Mouse (Mus musculus) embryonic facial prominence, embryonic 15.5 days (tissue): ENCODE measurements around the gene March9. TPM values are rescaled to one million over a fixed set of nuclear protein-coding genes. Genes with fewer than 3 reads are reported as not detected.
A peak's percentile ranks its signal among the peaks of the same experiment; 100 is the strongest.
"Not testable (repeated sequence)": the region's sequence is repeated elsewhere in the genome, so short reads cannot be mapped to it uniquely, and the experiment has no call there.

ENCODE experiments used
- ATAC-seq: fragments of 200-750 bp; cut with Nextera tagmentation; 2 replicates; pipeline ENCODE4 v1.8.0; 2017; ENCODE audit warnings: low read depth, moderate TSS enrichment; ENCODE audit not compliant: insufficient number of reproducible peaks, low FRiP score, low TSS enrichment
- H3K27ac ChIP-seq: fragments of 300-500 bp; sonication (generic); replicated peaks from 2 replicates; pipeline ENCODE4 v1.5.1; 2015; ENCODE audit warnings: mild to moderate bottlenecking, inconsistent platforms
- H3K27me3 ChIP-seq: fragments of 300-500 bp; sonication (generic); 2 replicates; pipeline ENCODE4 v1.6.1; 2015; ENCODE audit warnings: inconsistent platforms
- H3K36me3 ChIP-seq: fragments of 300-500 bp; sonication (generic); 2 replicates; pipeline ENCODE4 v1.6.1; 2015; ENCODE audit warnings: mild to moderate bottlenecking, inconsistent platforms
- H3K4me1 ChIP-seq: fragments of 300-500 bp; sonication (generic); 2 replicates; pipeline ENCODE4 v1.6.1; 2015; ENCODE audit warnings: inconsistent platforms
- H3K4me2 ChIP-seq: fragments of 300-500 bp; sonication (generic); replicated peaks from 2 replicates; pipeline ENCODE4 v1.6.1; 2015; ENCODE audit warnings: mild to moderate bottlenecking, inconsistent platforms
- H3K4me3 ChIP-seq: fragments of 300-500 bp; sonication (generic); replicated peaks from 2 replicates; pipeline ENCODE4 v1.5.1; 2015; ENCODE audit warnings: mild to moderate bottlenecking, inconsistent platforms
- H3K9ac ChIP-seq: fragments of 300-500 bp; sonication (generic); 2 replicates; pipeline ENCODE4 v1.6.1; 2015; ENCODE audit warnings: inconsistent platforms
- H3K9me3 ChIP-seq: fragments of 300-500 bp; sonication (generic); replicated peaks from 2 replicates; pipeline ENCODE4 v1.6.1; 2016; ENCODE audit warnings: inconsistent platforms
- WGBS: fragments of 180-500 bp; shearing (Covaris S2); methylation state at CpG from one replicate; pipeline ENCODE4 v1.1.7; 2015; 5-methylcytosine and 5-hydroxymethylcytosine counted together
- polyA plus RNA-seq: library from polyadenylated mRNA; unstranded; fragments of >200 nt; fragmentation: Nextera tagmentation; extraction: Ambion mirVana; gene quantifications from 2 replicates; pipeline ENCODE4 v1.2.1, GENCODE M21; 2015

The March9 gene
- polyA plus RNA-seq, 1 experiment from 2014 or later: 1.8 TPM

DNA sequence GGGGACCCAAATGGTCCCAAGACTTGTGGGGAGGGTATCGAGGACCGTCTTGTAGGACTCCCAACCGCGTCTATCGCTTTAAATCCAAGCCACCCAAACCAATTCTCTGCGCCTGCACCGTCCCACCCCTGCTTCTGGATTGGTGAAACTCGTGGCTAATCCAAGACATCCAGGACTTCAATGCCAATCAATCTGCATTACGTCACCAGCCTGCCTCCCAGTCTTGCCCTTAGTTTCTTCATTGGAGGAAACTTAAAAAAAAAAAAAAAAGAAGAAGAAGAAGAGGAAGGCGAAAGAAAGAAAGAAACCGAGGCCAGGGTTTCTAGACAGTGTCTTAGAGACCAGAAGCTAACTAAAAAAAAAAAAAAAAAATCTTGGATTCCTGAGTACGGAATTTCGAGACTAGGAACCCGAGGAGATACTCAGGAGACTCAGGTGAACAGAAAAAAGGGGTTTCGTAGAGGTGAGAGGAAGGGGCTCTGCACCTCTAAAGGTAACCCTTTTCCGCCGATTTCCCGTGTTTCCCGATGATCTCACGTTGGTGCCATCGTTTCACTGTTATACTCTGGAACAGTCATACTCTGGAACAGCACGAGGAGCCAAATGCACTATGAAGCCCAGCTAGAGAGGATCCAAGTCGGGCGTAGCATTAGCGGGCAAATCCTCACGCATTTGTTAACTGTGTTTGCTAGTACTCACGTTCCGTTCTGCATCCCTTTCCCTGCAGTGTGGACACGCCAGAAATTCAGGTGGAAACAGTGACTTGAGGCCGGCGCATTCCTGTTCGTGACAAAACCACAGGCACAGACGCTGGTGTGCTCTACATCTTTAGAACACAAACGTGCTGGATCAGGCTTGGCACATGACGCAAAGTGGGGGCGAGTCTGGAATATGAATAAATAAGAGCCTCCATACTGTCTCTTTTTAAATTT lies 10.5 kb upstream of the March9 start, which contains the start of gene Tspan31:
Gene Tspan31, minus strand, starts transcription at position 75 of the 932 bp plus-strand sequence.
- Histone ChIP-seq H3K27ac (peak within 1 kb of the TSS; percentile 95), H3K4me3 (peak within 1 kb of the TSS; percentile 73), H3K9me3 (no peaks in the 10 kb centered on the region), H3K27me3 (peaks cover 3% of the 10 kb centered on the region), H3K4me1 (peaks cover 24% of the 10 kb centered on the region), H3K36me3 (peaks cover 33% of the 10 kb centered on the region), H3K9ac (peak within 1 kb of the TSS; percentile 59), H3K4me2 (peak within 1 kb of the TSS; percentile 67)
- WGBS: under 1% methylated on average over 36 of the region's 36 CpGs
- ATAC-seq: peak; percentile 93

DNA sequence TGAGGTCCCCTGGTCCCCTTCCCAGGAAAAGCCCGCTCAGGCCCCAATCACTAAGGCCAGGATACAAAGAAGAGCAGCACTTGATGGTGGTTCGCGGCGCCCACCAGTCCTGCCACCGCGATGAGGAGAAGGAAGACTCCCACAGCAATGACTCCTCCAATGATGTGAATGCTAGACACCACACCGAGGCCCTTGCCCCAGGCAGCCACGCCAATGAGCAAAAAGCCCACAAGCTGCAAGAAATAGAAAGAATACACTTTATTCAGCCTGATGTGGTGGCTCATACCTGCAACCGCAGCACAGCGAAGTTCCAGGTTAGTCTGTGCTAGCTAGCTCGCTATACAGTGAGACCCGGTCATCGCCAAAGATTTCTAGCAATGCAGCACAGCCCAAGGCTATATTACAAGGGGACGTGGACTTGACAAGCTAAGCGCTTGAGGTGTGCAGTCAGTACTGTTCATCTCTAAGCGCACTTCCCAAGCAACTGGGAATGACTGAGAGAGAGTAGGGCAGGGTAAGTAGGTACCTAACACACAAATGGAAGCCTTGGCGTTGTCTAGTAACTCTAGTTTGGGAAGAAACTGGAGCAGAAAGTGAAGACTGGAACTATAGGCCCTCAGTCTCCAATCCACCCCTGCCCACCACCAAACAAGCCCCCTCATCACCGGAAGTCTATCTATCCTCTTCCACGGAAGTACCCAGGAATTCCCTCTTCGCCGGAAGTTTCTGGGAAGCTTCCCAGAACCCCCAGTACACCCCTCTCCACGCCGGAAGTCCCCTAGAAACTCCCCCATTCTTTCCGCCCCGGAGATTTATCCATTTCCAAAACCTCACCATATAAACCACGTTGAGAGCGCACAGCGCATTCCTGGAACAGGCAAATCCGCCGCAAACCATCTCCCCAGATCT lies 9.6 kb upstream of the March9 start:
- ATAC-seq: peak; percentile 58
- peak overlapping the region; percentile 95 for H3K27ac ChIP-seq
- peak overlapping the region; percentile 73 for H3K4me3 ChIP-seq
- 7% methylated on average over 30 of the region's 30 CpGs for WGBS
- peak overlapping the region; percentile 59 for H3K9ac ChIP-seq
- H3K36me3 ChIP-seq: peaks cover 41% of the 10 kb centered on the region
- H3K9me3 ChIP-seq: no peaks in the 10 kb centered on the region
- peaks cover 30% of the 10 kb centered on the region for H3K4me1 ChIP-seq
- H3K27me3 ChIP-seq: no peaks in the 10 kb centered on the region
- peak overlapping the region; percentile 67 for H3K4me2 ChIP-seq

DNA sequence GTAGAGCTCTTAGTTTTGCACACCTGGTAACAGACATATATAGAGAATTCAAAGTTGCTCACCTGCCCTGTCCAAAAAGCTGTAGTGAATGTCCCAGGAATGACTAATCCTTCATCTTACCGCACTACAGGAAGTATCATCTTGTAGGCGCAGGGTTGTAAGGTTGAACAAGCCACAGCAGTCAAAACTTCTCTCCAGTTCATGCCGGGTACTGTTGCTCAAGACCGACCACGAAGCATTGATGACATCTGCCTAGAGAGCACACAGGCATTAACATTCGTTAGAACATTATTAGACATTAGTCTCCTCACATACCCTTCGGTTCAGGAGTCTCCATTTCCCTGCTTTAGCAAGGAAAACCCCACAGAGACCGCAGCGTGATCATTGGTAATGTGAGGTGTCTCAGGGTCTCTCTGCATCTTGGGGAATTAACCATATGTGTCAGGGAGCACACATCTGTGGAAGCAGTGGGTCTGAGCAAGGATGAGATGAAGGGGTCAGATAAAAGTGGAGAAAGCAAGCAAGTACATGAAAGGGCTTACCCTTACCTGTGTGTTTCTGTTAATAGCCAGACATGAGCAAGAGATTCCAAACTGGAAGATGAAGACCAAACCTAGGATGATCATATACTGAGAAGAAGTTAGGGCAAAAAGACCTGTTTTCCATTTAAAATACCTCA lies 8.5 kb upstream of the March9 start:
- Histone ChIP-seq H3K36me3 (peaks cover 41% of the 10 kb centered on the region), H3K4me3 (peak overlapping the region; percentile 73), H3K27ac (peak overlapping the region; percentile 95), H3K4me1 (peaks cover 32% of the 10 kb centered on the region), H3K9ac (peak overlapping the region; percentile 59; the same call in 1 of the 2 replicates), H3K27me3 (no peaks in the 10 kb centered on the region), H3K9me3 (no peaks in the 10 kb centered on the region), H3K4me2 (peak overlapping the region; percentile 67)
- ATAC-seq: no peak
- WGBS: 68% methylated on average over 9 of the region's 9 CpGs

DNA sequence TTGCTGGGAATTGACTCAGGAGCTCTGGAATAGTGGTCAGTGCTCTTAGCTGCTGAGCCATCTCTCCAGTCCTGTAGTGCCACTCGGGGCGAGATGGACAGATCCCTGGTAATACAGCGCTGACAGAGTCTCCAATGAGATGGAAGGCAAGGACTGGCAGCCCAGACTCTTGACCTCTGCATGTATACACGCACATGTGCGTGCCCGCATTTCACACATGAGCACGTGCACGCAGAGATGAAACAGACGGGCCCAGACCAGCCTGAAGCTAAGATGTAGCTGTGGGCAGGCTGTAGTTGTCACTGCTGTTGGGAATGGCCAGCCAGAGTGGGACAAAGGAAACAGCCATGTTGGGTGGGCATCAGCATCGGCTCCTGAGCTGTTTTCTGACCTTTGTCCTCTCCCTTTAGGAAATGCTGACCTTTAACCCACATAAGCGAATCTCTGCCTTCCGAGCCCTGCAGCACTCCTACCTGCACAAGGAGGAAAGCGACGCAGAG lies 6.6 kb upstream of the March9 start:
- no peak overlapping the region for H3K4me2 ChIP-seq
- H3K9ac ChIP-seq: no peak overlapping the region
- 84% methylated on average over 14 of the region's 14 CpGs for WGBS
- peaks cover 41% of the 10 kb centered on the region for H3K36me3 ChIP-seq
- peaks cover 36% of the 10 kb centered on the region for H3K4me1 ChIP-seq
- H3K4me3 ChIP-seq: no peak overlapping the region
- no peak overlapping the region for H3K27ac ChIP-seq
- H3K9me3 ChIP-seq: no peaks in the 10 kb centered on the region
- ATAC-seq: no peak
- no peaks in the 10 kb centered on the region for H3K27me3 ChIP-seq

DNA sequence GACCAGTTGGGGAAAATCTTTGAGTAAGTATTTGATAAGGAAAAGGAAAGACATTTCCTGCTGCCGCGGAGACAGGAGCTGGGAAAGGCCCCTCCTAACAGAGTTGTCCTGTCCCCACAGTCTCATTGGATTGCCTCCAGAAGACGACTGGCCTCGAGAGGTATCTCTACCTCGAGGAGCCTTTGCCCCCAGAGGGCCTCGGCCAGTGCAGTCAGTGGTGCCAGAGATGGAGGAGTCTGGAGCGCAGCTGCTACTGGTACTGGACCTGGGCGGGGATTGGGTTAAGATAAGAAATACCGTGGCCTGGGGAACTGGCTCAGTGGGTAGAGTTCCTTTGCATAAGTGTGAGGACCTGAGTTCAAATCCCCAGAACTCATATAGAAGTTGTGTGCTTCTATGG lies 6.0 kb upstream of the March9 start:
- WGBS: 85% methylated on average over 9 of the region's 9 CpGs
- Histone ChIP-seq H3K4me3 (no peak overlapping the region), H3K27ac (no peak overlapping the region), H3K36me3 (peaks cover 41% of the 10 kb centered on the region), H3K4me2 (no peak overlapping the region), H3K4me1 (peaks cover 32% of the 10 kb centered on the region), H3K27me3 (no peaks in the 10 kb centered on the region), H3K9me3 (no peaks in the 10 kb centered on the region), H3K9ac (no peak overlapping the region)
- ATAC-seq: no peak

DNA sequence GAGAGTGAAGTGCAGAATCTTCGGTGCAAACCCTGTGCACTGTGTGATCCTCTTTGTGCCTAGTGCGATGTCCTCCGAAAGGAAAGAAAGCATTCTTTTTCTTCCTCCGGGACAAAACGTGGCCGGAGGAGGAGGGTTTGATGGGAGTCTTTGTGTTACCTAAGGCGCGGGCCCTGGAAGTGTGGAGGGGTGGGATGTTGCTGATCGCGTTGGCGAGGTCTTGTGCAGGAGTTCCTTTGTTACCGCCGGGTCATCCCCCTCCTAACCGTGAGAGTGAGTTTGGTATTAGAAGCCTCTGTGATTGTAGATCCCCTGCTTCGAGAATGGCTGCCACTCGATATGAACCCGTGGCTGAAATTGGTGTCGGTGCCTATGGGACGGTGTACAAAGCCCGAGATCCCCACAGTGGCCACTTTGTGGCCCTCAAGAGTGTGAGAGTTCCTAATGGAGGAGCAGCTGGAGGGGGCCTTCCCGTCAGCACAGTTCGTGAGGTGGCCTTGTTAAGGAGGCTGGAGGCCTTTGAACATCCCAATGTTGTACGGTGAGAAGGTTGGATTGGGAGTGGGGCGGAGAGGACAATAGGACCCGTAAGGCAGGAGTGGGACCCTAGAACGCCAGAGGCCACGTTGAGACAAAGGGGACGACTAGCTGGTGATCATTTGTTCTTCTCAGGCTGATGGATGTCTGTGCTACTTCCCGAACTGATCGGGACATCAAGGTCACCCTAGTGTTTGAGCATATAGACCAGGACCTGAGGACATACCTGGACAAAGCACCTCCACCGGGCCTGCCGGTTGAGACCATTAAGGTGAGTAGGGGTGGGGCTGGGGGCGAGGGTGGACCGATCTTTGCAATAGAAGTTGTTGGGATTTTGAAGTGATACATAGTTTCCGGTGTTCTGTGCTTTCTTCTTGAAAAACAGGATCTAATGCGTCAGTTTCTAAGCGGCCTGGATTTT lies 4.2 kb upstream of the March9 start:
- H3K36me3 ChIP-seq: peaks cover 41% of the 10 kb centered on the region
- H3K9me3 ChIP-seq: no peaks in the 10 kb centered on the region
- WGBS: 8% methylated on average over 37 of the region's 37 CpGs
- peaks cover 31% of the 10 kb centered on the region for H3K4me1 ChIP-seq
- peak overlapping the region; percentile 66 for H3K4me2 ChIP-seq
- peak overlapping the region; percentile 90 for H3K27ac ChIP-seq
- no peaks in the 10 kb centered on the region for H3K27me3 ChIP-seq
- peak overlapping the region; percentile 84 for H3K4me3 ChIP-seq
- H3K9ac ChIP-seq: peak overlapping the region; percentile 95
- ATAC-seq: no peak

DNA sequence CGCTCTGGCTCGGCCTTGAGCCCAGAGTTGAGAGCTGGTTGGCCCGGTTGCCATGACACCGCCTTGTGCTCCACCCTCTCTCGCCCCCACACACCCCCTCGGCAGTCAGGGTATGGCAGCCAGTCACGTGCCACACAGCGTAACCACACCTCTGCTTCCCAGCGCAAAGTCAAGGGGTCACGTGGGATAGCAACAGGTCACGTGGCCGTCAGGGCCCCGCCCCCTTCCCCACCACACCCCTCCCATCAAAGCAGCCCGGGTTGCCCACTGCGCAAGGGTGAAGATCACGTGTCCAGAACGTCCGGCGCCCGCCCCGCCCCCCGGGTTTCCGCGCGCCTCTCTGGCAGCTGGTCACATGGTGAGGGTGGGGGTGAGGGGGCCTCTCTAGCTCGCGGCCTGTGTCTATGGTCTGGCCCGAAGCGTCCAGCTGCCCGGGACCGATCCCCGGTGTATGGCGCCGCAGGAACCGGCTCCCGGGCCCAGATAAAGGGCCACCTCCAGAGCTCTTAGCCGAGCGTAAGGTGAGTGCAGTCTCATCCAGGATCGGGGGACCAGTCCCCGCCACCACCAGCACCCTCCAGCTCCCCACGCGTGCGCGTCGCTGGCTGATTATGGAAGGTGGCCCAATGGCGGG lies 3.4 kb upstream of the March9 start, which contains the start of gene Cdk4:
Gene Cdk4, plus strand, starts transcription at position 296 of the 634 bp plus-strand sequence.
- no peaks in the 10 kb centered on the region for H3K9me3 ChIP-seq
- no peaks in the 10 kb centered on the region for H3K27me3 ChIP-seq
- H3K9ac ChIP-seq: peak within 1 kb of the TSS; percentile 95
- H3K4me2 ChIP-seq: peak within 1 kb of the TSS; percentile 66
- under 1% methylated on average over 46 of the region's 46 CpGs for WGBS
- peak within 1 kb of the TSS; percentile 84 for H3K4me3 ChIP-seq
- H3K4me1 ChIP-seq: peaks cover 31% of the 10 kb centered on the region
- ATAC-seq: peak; percentile 92
- H3K36me3 ChIP-seq: peaks cover 37% of the 10 kb centered on the region
- peak within 1 kb of the TSS; percentile 90 for H3K27ac ChIP-seq

DNA sequence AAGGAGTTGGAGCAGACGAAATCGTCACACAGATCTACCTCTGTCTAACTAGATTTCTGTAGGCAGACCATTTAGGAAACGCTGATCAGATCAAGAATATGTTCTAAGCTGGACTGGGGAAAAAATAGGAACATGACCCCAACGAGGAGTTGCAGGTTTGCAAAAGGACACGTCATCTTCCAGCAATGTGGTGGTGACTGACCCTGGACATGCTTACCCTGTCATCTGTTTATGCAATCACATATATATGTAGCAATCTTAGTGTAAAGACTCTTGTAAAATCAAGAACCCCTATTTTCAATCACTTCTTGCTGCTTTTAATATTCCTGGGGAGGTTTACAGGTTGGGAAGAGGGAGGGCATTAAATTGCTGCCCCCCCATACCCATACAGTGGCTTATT lies 2.5 kb upstream of the March9 start:
- Histone ChIP-seq H3K27me3 (no peaks in the 10 kb centered on the region), H3K4me2 (no peak overlapping the region), H3K36me3 (peaks cover 30% of the 10 kb centered on the region), H3K9me3 (no peaks in the 10 kb centered on the region), H3K4me3 (no peak overlapping the region), H3K27ac (peak overlapping the region; percentile 71; the same call in 1 of the 2 replicates), H3K4me1 (peaks cover 33% of the 10 kb centered on the region), H3K9ac (no peak overlapping the region)
- WGBS: 70% methylated on average over 5 of the region's 5 CpGs
- ATAC-seq: no peak

DNA sequence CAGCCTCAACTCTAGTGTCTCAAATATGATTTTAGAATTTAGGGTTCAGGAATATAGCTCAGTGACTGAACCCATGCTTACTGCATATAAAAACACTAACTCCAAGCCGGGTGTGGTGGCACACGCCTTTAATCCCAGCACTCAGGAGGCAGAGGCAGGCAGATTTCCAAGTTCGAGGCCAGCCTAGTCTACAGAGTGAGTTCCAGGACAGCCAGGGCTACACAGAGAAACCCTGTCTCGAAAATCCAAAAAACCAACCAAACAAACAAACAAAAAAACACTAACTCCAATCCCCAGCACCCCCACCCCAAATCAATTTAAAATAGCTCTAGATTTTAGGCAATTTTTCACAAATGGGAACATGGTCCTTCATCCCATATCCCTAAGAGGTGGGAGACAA lies 2.1 kb upstream of the March9 start:
- not testable (repeated sequence) for H3K27me3 ChIP-seq, H3K9me3 ChIP-seq, H3K4me3 ChIP-seq, H3K9ac ChIP-seq, H3K4me2 ChIP-seq, ATAC-seq, H3K27ac ChIP-seq
- peaks cover 33% of the 10 kb centered on the region for H3K4me1 ChIP-seq
- WGBS: 87% methylated on average over 4 of the region's 4 CpGs
- H3K36me3 ChIP-seq: peaks cover 30% of the 10 kb centered on the region
